Mouse (Mus musculus) right cerebral cortex, postnatal 10 days (tissue): ENCODE data around the gene Mylpf.
"Not testable (repeated sequence)": the region's sequence is repeated elsewhere in the genome, so short reads cannot be mapped to it uniquely, and the experiment has no call there.

Source experiments
- DNase-seq, 2 experiments: peaks; one replicate each; pipeline ENCODE4 v3.0.0; 2021; ENCODE audit warnings: low spot score in 2 of 2

Mylpf gene

GRCm38 (mm10) chr7:127225147-127225995, 16.7 kb downstream of the Mylpf start:
- no peak for DNase-seq

DNA sequence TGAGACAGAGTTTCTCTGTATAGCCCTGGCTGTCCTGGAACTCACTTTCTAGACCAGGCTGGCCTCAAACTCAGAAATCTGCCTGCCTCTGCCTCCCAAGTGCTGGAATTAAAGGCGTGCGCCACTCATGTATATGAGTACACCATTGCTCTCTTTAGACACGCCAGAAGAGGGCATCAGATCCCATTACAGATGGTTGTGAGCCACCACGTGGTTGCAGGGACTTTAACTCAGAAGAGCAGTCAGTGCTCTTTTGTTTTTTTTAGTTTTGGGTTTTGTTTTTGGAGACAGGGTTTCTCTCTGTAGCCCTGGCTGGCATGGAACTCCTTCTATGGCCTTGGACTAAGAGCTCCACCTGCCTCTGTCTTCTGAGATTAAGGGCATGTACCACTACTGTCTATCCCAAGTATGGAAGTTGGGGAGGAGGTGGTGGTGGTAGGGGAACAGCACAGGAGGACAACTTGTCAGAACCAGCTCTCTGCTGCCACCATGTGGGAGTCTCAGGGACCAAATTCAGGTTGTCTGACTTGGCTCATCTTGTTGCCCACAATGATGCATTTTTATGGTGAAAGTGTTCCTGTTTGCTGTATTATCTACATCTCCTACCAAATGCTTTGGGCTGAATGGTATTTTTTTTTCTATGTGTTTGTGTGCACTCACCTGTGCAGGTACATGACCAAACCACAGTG, 20.1 kb downstream of the Mylpf start:
- DNase-seq = peak; percentile 79 to 89

DNA sequence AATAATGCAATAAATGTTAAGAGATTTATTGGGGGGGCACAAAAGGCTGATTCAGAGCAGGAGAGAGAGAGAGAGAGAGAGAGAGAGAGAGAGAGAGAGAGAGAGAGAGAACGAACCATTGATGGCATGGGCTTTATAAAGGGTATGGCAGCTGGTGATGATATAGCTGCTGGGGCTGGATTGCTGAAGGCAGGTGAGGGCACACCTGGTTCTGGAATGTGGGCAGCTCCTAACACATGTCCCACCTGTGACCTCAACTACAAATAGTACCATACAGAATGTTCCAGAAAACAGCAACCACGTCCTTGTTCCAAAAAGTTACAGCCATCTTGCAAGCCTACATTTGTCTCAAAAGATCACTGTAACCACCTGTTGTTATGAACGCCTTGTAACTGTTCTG, 22.7 kb downstream of the Mylpf start:
- no peak for DNase-seq

DNA sequence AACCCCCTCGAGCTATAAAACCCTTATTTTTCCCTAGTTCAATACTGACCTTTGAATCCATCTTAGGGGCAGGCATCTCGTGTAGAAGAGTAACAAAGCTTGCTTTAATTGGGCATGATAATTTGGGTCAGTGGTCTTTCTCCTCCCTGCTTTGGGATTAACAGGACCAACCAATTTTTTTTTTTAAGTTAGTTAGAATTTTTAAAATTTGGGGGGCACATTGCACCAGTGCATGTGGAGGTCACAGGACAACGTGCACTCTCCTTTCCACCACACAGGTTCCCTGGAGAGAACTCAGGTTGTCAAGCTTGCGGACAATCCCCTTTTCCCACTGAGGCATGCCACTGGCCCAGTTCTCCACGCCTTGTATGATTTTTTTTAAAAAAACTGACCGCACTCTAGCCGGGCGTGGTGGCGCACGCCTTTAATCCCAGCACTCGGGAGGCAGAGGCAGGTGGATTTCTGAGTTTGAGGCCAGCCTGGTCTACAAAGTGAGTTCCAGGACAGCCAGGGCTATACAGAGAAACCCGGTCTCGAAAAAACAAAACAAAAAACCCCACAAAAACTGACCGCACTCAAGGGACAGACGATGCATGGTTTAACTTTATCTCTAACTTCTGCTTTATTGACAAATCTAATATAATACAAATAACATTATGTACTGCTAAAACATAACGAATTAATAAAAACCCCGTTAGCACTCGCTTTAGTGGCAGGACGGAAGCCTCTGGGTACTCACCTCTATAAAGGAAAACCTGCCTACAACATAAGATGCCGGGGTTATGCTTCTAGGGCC, 23.3 kb downstream of the Mylpf start:
- DNase-seq = no peak

DNA sequence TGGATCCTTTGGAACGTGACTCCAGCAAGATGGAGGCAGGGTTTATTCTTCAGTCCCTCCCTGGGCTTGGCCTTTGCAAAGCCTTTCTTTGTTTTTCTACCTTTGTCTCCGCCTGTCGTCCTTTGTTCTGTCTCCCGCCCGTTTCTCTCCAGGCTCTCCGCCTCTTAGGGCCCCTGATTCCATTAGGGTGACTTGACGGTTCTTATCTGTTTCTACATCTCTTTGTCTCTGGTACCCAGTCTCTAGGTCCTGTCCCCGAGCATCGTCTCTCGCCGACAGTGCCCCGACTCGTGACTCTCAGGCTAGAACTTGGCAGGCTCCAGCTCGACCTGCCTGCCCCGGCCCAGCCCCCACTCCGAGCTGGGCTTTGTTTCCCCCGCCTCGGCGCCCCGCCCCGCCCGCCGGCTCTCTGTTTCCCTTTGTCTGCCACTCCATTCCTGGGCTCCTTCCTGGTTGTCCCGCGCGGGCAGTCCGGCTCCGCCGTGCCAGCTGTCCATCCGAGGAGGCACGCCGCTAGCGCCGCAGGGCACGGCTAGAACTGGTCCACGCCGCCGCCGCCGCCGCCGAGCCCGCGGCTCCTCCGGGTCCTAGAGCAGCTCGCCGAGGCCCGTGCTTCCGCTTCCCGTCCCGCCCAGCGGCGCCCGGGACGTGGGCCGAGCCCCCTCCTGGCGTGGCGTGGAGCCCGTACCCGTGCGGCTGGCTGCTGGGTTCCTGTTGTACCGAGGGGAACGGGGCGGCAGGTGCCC, 24.1 kb downstream of the Mylpf start, which contains the start of the genes Zfp553 and Sept1:
TSS of gene Zfp553 (plus strand) at position 440 of the 746 bp plus-strand sequence.
TSS of gene Sept1 (minus strand) at position 509 of the 746 bp plus-strand sequence.
- peak; percentile 88 to 89 for DNase-seq

DNA sequence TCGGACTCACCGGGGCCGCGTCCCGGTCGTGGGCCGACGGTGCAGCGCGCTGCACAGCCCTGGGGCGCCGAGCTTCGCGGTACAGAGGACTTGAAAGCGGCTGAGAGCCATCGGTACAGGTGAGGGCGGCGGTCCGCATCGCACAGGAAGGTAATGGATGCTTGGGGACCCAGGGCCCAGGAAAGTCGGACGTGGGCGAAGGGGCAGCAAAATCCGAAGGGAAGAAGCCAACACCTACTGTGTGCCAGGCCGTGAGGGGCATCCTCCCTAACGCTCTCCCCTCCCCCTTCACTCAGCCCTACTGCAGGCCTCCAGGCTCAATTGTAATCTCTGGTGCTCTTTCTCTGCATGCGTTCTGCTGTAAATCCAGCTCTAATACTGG, 24.7 kb downstream of the Mylpf start:
- DNase-seq = no peak

- DNase-seq = no peak
These were observed 25.1 kb downstream of the Mylpf start for GRCm38 (mm10) chr7:127233765-127234164.

DNA sequence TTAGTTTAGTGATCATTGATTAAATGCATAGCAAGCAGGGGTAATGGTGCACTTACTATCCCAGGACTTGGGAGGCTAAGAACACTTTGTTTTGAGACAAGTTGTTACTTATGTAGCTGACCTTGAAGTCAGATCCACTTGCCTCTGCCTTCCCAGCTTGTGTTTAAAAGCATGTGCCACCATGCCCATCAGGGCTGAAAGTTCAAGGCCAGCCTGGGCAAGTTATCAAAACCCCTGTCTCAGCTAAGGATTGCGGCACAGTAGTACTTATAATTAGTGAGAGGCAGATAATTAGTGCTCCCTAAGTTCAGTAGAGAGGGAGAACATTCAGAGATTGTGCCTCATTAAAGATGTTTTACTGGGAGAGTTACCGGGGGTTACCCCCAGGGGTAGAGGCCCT, 26.1 kb downstream of the Mylpf start:
- no peak for DNase-seq

- DNase-seq = no peak
These were observed 34.7 kb downstream of the Mylpf start for GRCm38 (mm10) chr7:127243361-127243867.

GRCm38 (mm10) chr7:127243870-127244657, 35.4 kb downstream of the Mylpf start, which contains the start of gene Zfp771:
Zfp771 (plus strand) TSS chr7:127244274.
- DNase-seq = peak; percentile 96

DNA sequence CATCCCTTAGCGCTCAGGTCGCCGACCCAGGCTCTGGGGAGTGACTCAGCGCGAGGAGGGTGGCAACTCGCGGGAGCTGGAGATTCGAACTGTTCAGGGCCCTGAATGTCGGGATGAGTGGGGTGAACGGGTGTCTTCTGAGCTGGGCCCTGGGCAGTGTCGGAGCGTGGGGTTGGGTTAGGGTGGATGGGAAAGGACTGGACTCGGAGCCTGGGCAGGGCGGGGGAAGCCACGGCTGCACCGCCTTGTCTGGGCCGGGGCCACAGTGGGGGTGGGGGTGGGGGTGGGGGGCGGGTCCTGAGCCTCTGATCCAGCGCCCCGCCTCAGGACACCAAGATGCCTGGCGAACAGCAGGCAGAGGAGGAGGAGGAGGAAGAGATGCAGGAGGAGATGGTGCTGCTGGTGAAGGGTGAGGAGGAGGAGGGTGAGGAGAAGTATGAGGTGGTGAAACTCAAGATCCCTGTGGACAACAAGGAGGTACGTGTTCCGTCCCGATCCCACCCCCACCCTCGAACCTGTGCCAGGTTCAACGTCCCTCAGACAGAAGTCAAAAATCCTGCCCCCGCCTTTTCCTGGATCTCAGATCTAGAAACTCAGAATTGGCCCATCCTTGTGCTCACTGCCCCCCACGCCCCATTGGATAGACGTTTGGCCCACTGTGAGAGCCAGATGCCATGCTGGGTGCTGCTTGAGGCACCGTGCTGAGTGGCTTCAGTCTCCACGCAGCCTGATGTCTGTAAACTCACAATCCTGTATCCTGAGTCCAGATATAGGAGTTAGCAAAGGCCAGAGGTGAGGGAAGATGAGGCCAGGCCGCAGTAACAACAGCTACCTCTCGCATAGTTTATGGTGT, 36.2 kb downstream of the Mylpf start:
- no peak for DNase-seq

DNA sequence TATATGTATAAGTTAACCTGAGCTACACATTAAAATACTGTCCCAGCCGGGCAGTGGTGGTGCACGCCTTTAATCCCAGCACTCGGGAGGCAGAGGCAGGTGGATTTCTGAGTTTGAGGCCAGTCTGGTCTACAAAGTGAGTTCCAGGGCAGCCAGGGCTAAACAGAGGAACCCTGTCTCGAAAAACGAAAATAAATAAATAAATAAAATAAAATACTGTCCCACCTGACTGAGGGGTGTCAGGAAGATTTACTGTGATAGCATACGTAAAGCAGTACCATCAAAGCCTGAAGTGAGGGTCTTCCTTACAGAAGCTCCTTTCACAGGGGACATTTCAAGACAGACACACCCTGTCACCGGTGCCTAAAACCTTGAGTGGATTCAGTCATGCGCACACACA, 41.8 kb downstream of the Mylpf start:
- not testable (repeated sequence) for DNase-seq

DNA sequence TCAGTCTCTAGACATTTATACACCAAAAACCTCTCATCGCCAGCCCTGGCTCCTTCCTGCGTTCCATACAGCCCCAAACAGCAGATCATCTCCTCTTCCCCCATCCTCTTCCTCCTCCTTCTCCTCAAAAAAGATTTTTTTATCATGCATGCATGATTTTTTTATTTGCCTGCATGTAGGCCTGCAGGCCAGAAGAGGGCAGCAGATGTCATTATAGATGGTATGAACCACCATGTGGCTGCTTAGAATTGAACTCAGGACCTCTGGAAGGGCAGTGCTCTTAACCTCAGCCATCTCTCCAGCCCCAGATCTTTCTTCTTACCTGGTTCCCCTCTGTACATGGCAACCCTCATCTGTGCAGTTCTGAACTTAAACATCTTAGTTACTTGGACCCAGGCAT, 43.7 kb downstream of the Mylpf start:
- DNase-seq = no peak

- no peak for DNase-seq
These were observed 44.7 kb downstream of the Mylpf start for GRCm38 (mm10) chr7:127253341-127253740.

DNA sequence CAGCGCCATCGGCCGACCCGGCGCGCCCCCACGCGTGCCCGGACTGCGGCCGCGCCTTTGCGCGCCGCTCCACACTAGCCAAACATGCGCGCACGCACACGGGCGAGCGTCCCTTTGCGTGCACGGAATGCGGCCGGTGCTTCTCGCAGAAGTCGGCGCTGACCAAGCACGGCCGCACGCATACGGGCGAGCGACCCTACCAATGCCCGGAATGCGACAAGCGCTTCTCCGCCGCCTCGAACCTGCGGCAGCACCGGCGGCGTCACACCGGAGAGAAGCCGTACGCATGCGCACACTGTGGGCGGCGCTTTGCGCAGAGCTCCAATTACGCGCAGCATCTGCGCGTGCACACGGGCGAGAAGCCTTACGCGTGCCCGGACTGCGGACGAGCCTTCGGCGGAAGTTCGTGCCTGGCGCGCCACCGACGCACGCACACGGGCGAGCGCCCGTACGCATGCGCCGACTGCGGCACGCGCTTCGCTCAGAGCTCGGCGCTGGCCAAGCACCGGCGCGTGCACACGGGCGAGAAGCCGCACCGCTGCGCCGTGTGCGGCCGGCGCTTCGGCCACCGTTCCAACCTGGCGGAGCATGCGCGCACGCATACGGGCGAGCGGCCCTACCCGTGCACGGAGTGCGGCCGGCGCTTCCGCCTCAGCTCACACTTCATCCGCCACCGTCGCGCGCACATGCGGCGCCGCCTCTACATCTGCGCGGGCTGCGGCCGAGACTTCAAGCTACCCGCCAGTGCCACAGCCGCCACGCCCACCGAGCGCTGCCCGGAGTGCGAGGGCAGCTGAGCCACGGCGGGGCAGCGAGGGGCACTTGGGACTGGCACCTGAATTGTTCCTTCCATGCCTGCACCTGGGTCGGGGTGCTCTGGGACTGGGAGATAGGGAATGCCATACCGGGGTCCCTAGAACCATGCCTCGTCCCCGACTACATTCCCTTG, 45.4 kb downstream of the Mylpf start:
- DNase-seq = peak; percentile 96 to 98

- DNase-seq = no peak
These were observed 46.3 kb downstream of the Mylpf start for GRCm38 (mm10) chr7:127255008-127255407.

DNA sequence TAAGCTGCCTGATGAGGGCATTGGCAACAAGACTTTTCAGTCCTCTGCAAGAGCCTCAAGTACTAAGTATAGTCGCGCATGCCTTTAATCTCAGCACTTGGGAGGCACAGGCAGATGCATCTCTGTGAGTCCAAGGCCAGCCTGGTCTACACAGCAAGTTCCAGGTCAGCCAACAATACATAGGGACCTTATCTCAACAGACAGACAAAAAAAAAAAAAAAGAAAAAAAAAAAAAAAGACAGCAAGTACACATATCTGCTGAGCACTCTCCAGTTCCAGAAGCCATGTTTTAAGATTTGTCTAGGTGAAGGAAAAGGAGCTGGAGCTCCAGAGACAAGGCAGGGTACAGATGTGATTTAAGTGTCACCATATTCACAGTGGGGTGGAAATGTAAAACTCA, 47.3 kb downstream of the Mylpf start:
- no peak for DNase-seq

GRCm38 (mm10) chr7:127256518-127256917, 47.8 kb downstream of the Mylpf start:
- peak in 1 of 2 experiments; percentile 47 for DNase-seq
